Mouse (Mus musculus): ENCODE results near the gene Padi4.

The Padi4 gene

GRCm38 (mm10) chr4:140774025-140774800 lies at the start of gene Padi4:
Gene Padi4 (minus strand): TSS chr4:140774236.
- no peak for DNase-seq

- peak in 1 of 2 experiments; percentile 54 for DNase-seq
These were observed 48.0 kb upstream of the Padi4 start for GRCm38 (mm10) chr4:140821988-140822387.

GRCm38 (mm10) chr4:140817413-140817812 lies 43.4 kb upstream of the Padi4 start:
- no peak for DNase-seq

GRCm38 (mm10) chr4:140815996-140816917 lies 42.2 kb upstream of the Padi4 start:
- DNase-seq: no peak

GRCm38 (mm10) chr4:140815496-140815895 lies 41.5 kb upstream of the Padi4 start:
- DNase-seq: no peak

GRCm38 (mm10) chr4:140814241-140815225 lies 40.5 kb upstream of the Padi4 start:
- DNase-seq: peak; percentile 28 to 31

GRCm38 (mm10) chr4:140813358-140814185 lies 39.5 kb upstream of the Padi4 start:
- DNase-seq: no peak

- DNase-seq: no peak
These were observed 38.6 kb upstream of the Padi4 start for GRCm38 (mm10) chr4:140812609-140813008.

- no peak for DNase-seq
These were observed 38.2 kb upstream of the Padi4 start for GRCm38 (mm10) chr4:140812191-140812590.

GRCm38 (mm10) chr4:140810458-140811260 lies 36.6 kb upstream of the Padi4 start, which contains the start of gene Padi3:
Gene Padi3 (minus strand): TSS chr4:140810648.
- peak; percentile 36 to 73 for DNase-seq

- DNase-seq: no peak
These were observed 35.1 kb upstream of the Padi4 start for GRCm38 (mm10) chr4:140809118-140809517.

GRCm38 (mm10) chr4:140804601-140805000 lies 30.6 kb upstream of the Padi4 start:
- no peak for DNase-seq

- DNase-seq: no peak
These were observed 27.3 kb upstream of the Padi4 start for GRCm38 (mm10) chr4:140801364-140801763.

GRCm38 (mm10) chr4:140796786-140797185 lies 22.8 kb upstream of the Padi4 start:
- DNase-seq: no peak

GRCm38 (mm10) chr4:140794678-140795077 lies 20.6 kb upstream of the Padi4 start:
- DNase-seq: no peak

GRCm38 (mm10) chr4:140793795-140794194 lies 19.8 kb upstream of the Padi4 start:
- no peak for DNase-seq

GRCm38 (mm10) chr4:140792584-140792983 lies 18.5 kb upstream of the Padi4 start:
- no peak for DNase-seq

- no peak for DNase-seq
These were observed 17.0 kb upstream of the Padi4 start for GRCm38 (mm10) chr4:140791071-140791470.

GRCm38 (mm10) chr4:140789983-140790382 lies 15.9 kb upstream of the Padi4 start:
- DNase-seq: no peak

GRCm38 (mm10) chr4:140788983-140789382 lies 14.9 kb upstream of the Padi4 start:
- peak; percentile 34 to 57 for DNase-seq
